Mouse (Mus musculus): ENCODE results near the gene Gnpat. TPM values are rescaled to one million over a fixed set of nuclear protein-coding genes. Genes with fewer than 3 reads are reported as not detected.

Gene Gnpat
- total and polyA plus RNA-seq, 2 experiments from 2014 or later: 114 to 117 TPM

DNA sequence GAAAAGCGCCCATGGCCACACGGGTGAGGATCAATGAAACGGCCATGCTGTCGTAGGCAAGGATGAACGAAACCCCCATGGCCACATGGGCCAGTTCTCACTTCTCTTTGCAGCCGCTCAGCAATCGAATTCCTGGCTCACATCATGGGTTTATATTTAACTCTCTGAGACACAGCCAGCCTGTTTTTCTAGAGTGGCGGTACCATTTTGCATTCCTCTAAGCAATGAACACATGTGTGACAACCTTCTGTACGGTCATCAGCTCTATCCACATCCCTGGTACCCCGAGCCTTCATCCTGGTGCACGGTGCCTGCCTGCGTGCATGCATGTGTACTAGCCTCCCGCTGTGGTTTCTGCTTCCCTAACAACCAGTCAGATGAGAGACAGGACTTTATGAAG is 67.3 kb downstream of the Gnpat start:
- no peak overlapping the region for H3K4me3 ChIP-seq (ENCODE audit: low read depth, low read length)
- no peaks in the 10 kb centered on the region for H3K27me3 ChIP-seq (ENCODE audit: control insufficient read depth, insufficient read depth, low read length)
- peak; percentile 37; the same call in 1 of the 2 replicates for ATAC-seq (ENCODE audit: insufficient read depth, low read depth)
- DNase-seq (ENCODE audit: low spot score): peak; percentile 75
- H3K27ac ChIP-seq (ENCODE audit: low read depth): peak overlapping the region; percentile 87
- no peak overlapping the region for H3K9ac ChIP-seq (replicated peaks; ENCODE audit: low read depth, low read length)
- 38% methylated on average over 13 of the region's 13 CpGs for WGBS
- no peak overlapping the region for H3K4me2 ChIP-seq (ENCODE audit: low read depth, low read length)
- H3K9me3 ChIP-seq (replicated peaks; ENCODE audit: control insufficient read depth, low read length): no peaks in the 10 kb centered on the region
- no peaks in the 10 kb centered on the region for H3K36me3 ChIP-seq (replicated peaks; ENCODE audit: control insufficient read depth, insufficient read depth, low read length)
- H3K4me1 ChIP-seq (ENCODE audit: control insufficient read depth, insufficient read depth): peaks cover 67% of the 10 kb centered on the region
- TF ChIP-seq CTCF (IDR thresholded peaks at IDR 0.05; ENCODE audit: low read depth): no peak
- no peak; the same call in 1 of the 2 replicates for TF ChIP-seq EP300 (IDR thresholded peaks at IDR 0.05; ENCODE audit: low read depth)

DNA sequence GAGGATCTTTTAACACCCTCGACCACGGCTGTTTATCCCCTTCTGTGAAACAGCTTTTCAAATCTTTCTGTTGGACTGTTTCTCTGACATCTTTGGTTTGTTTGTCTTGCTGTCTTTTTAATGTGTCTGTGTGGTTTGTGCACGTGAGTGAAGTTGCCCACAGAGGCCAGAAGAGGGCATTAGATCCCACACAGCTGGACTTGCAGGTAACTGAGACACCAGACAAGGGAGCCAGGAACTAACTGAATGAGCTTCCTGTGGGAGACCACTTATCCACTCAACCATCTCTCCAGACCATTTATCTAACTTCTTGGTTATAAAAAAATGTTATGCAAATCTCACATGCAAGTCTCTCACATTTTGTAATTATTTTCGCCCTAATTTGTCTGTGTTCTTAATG is 67.8 kb downstream of the Gnpat start:
- Histone ChIP-seq H3K27me3 (ENCODE audit: control insufficient read depth, insufficient read depth, low read length) (no peaks in the 10 kb centered on the region), H3K4me2 (ENCODE audit: low read depth, low read length) (no peak overlapping the region), H3K4me3 (ENCODE audit: low read depth, low read length) (no peak overlapping the region), H3K9ac (replicated peaks; ENCODE audit: low read depth, low read length) (no peak overlapping the region), H3K36me3 (replicated peaks; ENCODE audit: control insufficient read depth, insufficient read depth, low read length) (no peaks in the 10 kb centered on the region), H3K4me1 (ENCODE audit: control insufficient read depth, insufficient read depth) (peaks cover 62% of the 10 kb centered on the region), H3K27ac (ENCODE audit: low read depth) (peak overlapping the region; percentile 87), H3K9me3 (replicated peaks; ENCODE audit: control insufficient read depth, low read length) (no peaks in the 10 kb centered on the region)
- ATAC-seq (ENCODE audit: insufficient read depth, low read depth) (no peak), DNase-seq (ENCODE audit: low spot score) (no peak)
- 81% methylated on average over 4 of the region's 4 CpGs for WGBS
- TF ChIP-seq EP300 (IDR thresholded peaks at IDR 0.05; ENCODE audit: low read depth): no peak
- 0 out of 2 replicates have a peak, but pooled peaks have one; percentile 13 for TF ChIP-seq CTCF (IDR thresholded peaks at IDR 0.05; ENCODE audit: low read depth)

DNA sequence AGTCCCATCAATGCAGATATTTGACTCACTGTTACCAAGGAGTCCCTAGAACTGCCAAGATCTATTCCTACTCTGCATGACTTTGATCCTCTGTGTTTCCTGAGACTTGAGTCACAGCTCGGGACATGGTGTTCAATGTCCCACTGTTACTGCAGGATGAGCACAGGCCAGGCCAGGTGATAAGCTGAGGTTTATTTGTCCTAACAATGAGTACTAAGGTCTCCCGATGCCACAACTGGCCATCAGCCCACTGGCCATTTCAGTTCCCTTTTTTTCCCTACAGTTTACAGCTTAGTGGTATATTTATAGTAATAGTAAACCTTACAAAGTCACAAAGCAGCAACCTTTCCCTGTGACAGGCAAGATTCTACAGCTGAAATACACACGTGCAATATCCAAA is 69.6 kb downstream of the Gnpat start:
- DNase-seq (ENCODE audit: low spot score) (no peak), ATAC-seq (ENCODE audit: insufficient read depth, low read depth) (no peak)
- Histone ChIP-seq H3K9ac (replicated peaks; ENCODE audit: low read depth, low read length) (no peak overlapping the region), H3K27ac (ENCODE audit: low read depth) (peak overlapping the region; percentile 56), H3K9me3 (replicated peaks; ENCODE audit: control insufficient read depth, low read length) (no peaks in the 10 kb centered on the region), H3K4me1 (ENCODE audit: control insufficient read depth, insufficient read depth) (peaks cover 48% of the 10 kb centered on the region), H3K36me3 (replicated peaks; ENCODE audit: control insufficient read depth, insufficient read depth, low read length) (0 out of 2 replicates have a peak, but pooled peaks cover 3% of the 10 kb centered on the region), H3K4me2 (ENCODE audit: low read depth, low read length) (no peak overlapping the region), H3K4me3 (ENCODE audit: low read depth, low read length) (no peak overlapping the region), H3K27me3 (ENCODE audit: control insufficient read depth, insufficient read depth, low read length) (no peaks in the 10 kb centered on the region)
- WGBS: 34% methylated on average over 3 of the region's 3 CpGs
- TF ChIP-seq EP300 (IDR thresholded peaks at IDR 0.05; ENCODE audit: low read depth): no peak
- no peak for TF ChIP-seq CTCF (IDR thresholded peaks at IDR 0.05; ENCODE audit: low read depth)

DNA sequence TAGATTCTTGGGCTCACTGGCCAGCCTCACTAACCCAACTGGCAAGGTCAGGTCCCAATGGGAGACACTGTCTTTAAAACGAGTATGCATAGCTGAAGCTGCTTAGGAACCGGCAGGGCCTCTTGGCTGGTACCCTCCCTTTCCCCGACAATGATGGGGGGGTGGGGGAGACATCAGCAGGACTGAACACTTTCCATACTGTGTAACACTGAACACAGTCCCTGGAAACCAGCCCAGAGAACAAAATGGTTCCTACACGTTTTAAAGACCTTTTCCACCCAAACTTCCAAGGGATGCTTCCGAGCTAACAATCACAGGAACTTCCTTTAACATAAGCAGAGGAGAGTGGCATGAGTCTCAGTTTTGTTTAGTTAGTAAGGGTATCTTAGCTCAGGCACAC is 72.3 kb downstream of the Gnpat start:
- H3K27ac ChIP-seq (ENCODE audit: low read depth): peak overlapping the region; percentile 55
- 61% methylated on average over 5 of the region's 5 CpGs for WGBS

DNA sequence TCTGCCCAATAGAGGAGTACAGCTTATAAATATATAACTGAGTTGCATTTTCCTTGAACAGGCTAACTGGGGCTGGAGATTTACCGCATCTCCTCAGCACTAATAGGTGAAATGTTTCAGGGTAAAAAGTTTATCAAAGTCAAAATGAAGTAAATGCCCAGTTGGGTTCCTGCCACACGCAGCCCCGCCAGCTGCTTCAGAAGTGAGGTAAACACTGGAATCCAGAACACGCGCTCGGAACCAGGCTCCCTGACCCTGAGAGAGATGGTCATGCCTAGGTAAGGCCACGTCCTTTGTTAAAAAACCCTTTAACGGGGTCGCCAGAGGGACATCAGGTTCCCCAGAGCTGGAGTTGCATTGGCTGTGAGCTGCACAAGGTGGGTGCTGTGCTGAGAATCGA is 73.9 kb downstream of the Gnpat start:
- Histone ChIP-seq H3K4me3 (ENCODE audit: low read depth, low read length) (no peak overlapping the region), H3K4me1 (ENCODE audit: control insufficient read depth, insufficient read depth) (peaks cover 25% of the 10 kb centered on the region), H3K9me3 (replicated peaks; ENCODE audit: control insufficient read depth, low read length) (no peaks in the 10 kb centered on the region), H3K4me2 (ENCODE audit: low read depth, low read length) (no peak overlapping the region), H3K27ac (ENCODE audit: low read depth) (peak overlapping the region; percentile 95), H3K9ac (replicated peaks; ENCODE audit: low read depth, low read length) (no peak overlapping the region), H3K27me3 (ENCODE audit: control insufficient read depth, insufficient read depth, low read length) (no peaks in the 10 kb centered on the region), H3K36me3 (replicated peaks; ENCODE audit: control insufficient read depth, insufficient read depth, low read length) (peaks cover 25% of the 10 kb centered on the region)
- WGBS: 93% methylated on average over 10 of the region's 10 CpGs
- no peak for DNase-seq (ENCODE audit: low spot score)
- no peak for TF ChIP-seq EP300 (IDR thresholded peaks at IDR 0.05; ENCODE audit: low read depth)
- TF ChIP-seq CTCF (IDR thresholded peaks at IDR 0.05; ENCODE audit: low read depth): no peak
- no peak for ATAC-seq (ENCODE audit: insufficient read depth, low read depth)

More for the DNA sequence above, 72.3 kb downstream of the Gnpat start:
- Histone ChIP-seq H3K27me3 (ENCODE audit: control insufficient read depth, insufficient read depth, low read length) (no peaks in the 10 kb centered on the region), H3K4me1 (ENCODE audit: control insufficient read depth, insufficient read depth) (peaks cover 27% of the 10 kb centered on the region), H3K9ac (replicated peaks; ENCODE audit: low read depth, low read length) (no peak overlapping the region), H3K4me2 (ENCODE audit: low read depth, low read length) (no peak overlapping the region), H3K36me3 (replicated peaks; ENCODE audit: control insufficient read depth, insufficient read depth, low read length) (0 out of 2 replicates have a peak, but pooled peaks cover 16% of the 10 kb centered on the region), H3K4me3 (ENCODE audit: low read depth, low read length) (no peak overlapping the region), H3K9me3 (replicated peaks; ENCODE audit: control insufficient read depth, low read length) (no peaks in the 10 kb centered on the region)
- ATAC-seq (ENCODE audit: insufficient read depth, low read depth): no peak
- TF ChIP-seq CTCF (IDR thresholded peaks at IDR 0.05; ENCODE audit: low read depth) (no peak), EP300 (IDR thresholded peaks at IDR 0.05; ENCODE audit: low read depth) (no peak)
- no peak for DNase-seq (ENCODE audit: low spot score)

DNA sequence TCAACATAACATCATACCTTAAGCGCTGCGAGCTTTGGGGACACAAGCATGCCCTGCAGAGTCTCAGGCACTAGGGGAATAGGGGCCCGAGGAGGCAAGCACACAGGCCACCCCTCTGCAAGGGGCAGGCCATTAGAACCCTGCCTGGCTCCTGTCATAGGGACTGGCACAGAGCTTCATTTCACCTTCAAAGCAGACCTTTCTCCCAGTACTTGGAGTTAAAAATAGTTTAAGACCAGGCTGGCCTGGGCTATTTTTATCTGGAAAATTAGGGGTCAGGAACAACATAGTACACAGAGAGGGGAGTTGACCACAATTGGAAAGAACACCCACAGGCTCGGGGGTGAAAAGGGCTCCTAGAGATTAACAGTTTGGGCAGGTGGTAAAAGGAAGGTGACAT is 74.5 kb downstream of the Gnpat start:
- no peak for DNase-seq (ENCODE audit: low spot score)

More for the DNA sequence above, 74.5 kb downstream of the Gnpat start:
- H3K9ac ChIP-seq (replicated peaks; ENCODE audit: low read depth, low read length): no peak overlapping the region
- peaks cover 28% of the 10 kb centered on the region for H3K36me3 ChIP-seq (replicated peaks; ENCODE audit: control insufficient read depth, insufficient read depth, low read length)
- ATAC-seq (ENCODE audit: insufficient read depth, low read depth): peak; percentile 72
- H3K27me3 ChIP-seq (ENCODE audit: control insufficient read depth, insufficient read depth, low read length): no peaks in the 10 kb centered on the region
- H3K4me2 ChIP-seq (ENCODE audit: low read depth, low read length): no peak overlapping the region
- no peak overlapping the region for H3K4me3 ChIP-seq (ENCODE audit: low read depth, low read length)
- H3K27ac ChIP-seq (ENCODE audit: low read depth): peak overlapping the region; percentile 95
- no peak for TF ChIP-seq CTCF (IDR thresholded peaks at IDR 0.05; ENCODE audit: low read depth)
- no peak for TF ChIP-seq EP300 (IDR thresholded peaks at IDR 0.05; ENCODE audit: low read depth)
- 51% methylated on average over 4 of the region's 4 CpGs for WGBS
- H3K9me3 ChIP-seq (replicated peaks; ENCODE audit: control insufficient read depth, low read length): no peaks in the 10 kb centered on the region
- peaks cover 27% of the 10 kb centered on the region for H3K4me1 ChIP-seq (ENCODE audit: control insufficient read depth, insufficient read depth)

Other genes with a start within 250 kb of the Gnpat start
- gene 2310022B05Rik, start 199.7 kb upstream of the Gnpat start, total RNA-seq (2014; rRNA removed; ENCODE audit: low replicate concordance): 144 and 164 TPM in 2 replicates
- gene 2310022B05Rik, start 199.7 kb upstream of the Gnpat start, polyA plus RNA-seq (2015; fragmentation: Nextera tagmentation; extraction: Ambion mirVana): 29.8 and 30.7 TPM in 2 replicates
- gene Ttc13, start 141.1 kb upstream of the Gnpat start, total RNA-seq (2014; rRNA removed; ENCODE audit: low replicate concordance): 15.3 and 18.7 TPM in 2 replicates
- 13.7 and 15.7 TPM in 2 replicates for gene Ttc13, start 141.1 kb upstream of the Gnpat start, polyA plus RNA-seq (2015; fragmentation: Nextera tagmentation; extraction: Ambion mirVana)
- gene Arv1, start 140.9 kb upstream of the Gnpat start, total RNA-seq (2014; rRNA removed; ENCODE audit: low replicate concordance): 10.5 and 10.7 TPM in 2 replicates
- 8.9 and 11.0 TPM in 2 replicates for gene Arv1, start 140.9 kb upstream of the Gnpat start, polyA plus RNA-seq (2015; fragmentation: Nextera tagmentation; extraction: Ambion mirVana)
- gene Fam89a, start 111.2 kb upstream of the Gnpat start, total RNA-seq (2014; rRNA removed; ENCODE audit: low replicate concordance): not detected in 2 replicates
- 0.89 and 1.1 TPM in 2 replicates for gene Fam89a, start 111.2 kb upstream of the Gnpat start, polyA plus RNA-seq (2015; fragmentation: Nextera tagmentation; extraction: Ambion mirVana)
- gene Trim67, start 69.9 kb upstream of the Gnpat start, total RNA-seq (2014; rRNA removed; ENCODE audit: low replicate concordance): 0.04 and 0.08 TPM in 2 replicates
- gene Trim67, start 69.9 kb upstream of the Gnpat start, polyA plus RNA-seq (2015; fragmentation: Nextera tagmentation; extraction: Ambion mirVana): 0.07 and 0.08 TPM in 2 replicates
- 45.9 and 49.9 TPM in 2 replicates for gene 2810004N23Rik, start 87 bp downstream of the Gnpat start, total RNA-seq (2014; rRNA removed; ENCODE audit: low replicate concordance)
- 49.6 and 50.2 TPM in 2 replicates for gene 2810004N23Rik, start 87 bp downstream of the Gnpat start, polyA plus RNA-seq (2015; fragmentation: Nextera tagmentation; extraction: Ambion mirVana)
- 9.0 and 16.9 TPM in 2 replicates for gene Exoc8, start 34.7 kb downstream of the Gnpat start, total RNA-seq (2014; rRNA removed; ENCODE audit: low replicate concordance)
- gene Exoc8, start 34.7 kb downstream of the Gnpat start, polyA plus RNA-seq (2015; fragmentation: Nextera tagmentation; extraction: Ambion mirVana): 5.0 and 5.3 TPM in 2 replicates
- gene Sprtn, start 34.9 kb downstream of the Gnpat start, total RNA-seq (2014; rRNA removed; ENCODE audit: low replicate concordance): 9.6 and 14.5 TPM in 2 replicates
- 5.1 and 6.7 TPM in 2 replicates for gene Sprtn, start 34.9 kb downstream of the Gnpat start, polyA plus RNA-seq (2015; fragmentation: Nextera tagmentation; extraction: Ambion mirVana)
- 60.9 and 79.6 TPM in 2 replicates for gene Egln1, start 86.3 kb downstream of the Gnpat start, total RNA-seq (2014; rRNA removed; ENCODE audit: low replicate concordance)
- gene Egln1, start 86.3 kb downstream of the Gnpat start, polyA plus RNA-seq (2015; fragmentation: Nextera tagmentation; extraction: Ambion mirVana): 16.5 and 17.7 TPM in 2 replicates
- gene Tsnax, start 150.0 kb downstream of the Gnpat start, total RNA-seq (2014; rRNA removed; ENCODE audit: low replicate concordance): 35.7 and 48.3 TPM in 2 replicates
- 71.5 and 76.6 TPM in 2 replicates for gene Tsnax, start 150.0 kb downstream of the Gnpat start, polyA plus RNA-seq (2015; fragmentation: Nextera tagmentation; extraction: Ambion mirVana)
- 4.0 and 5.2 TPM in 2 replicates for gene Disc1, start 191.2 kb downstream of the Gnpat start, total RNA-seq (2014; rRNA removed; ENCODE audit: low replicate concordance)
- gene Disc1, start 191.2 kb downstream of the Gnpat start, polyA plus RNA-seq (2015; fragmentation: Nextera tagmentation; extraction: Ambion mirVana): 1.2 and 1.3 TPM in 2 replicates